Mouse (Mus musculus) right cerebral cortex, postnatal 4 days (tissue): Measurements from ENCODE around the gene Insig1.

Source experiments
- DNase-seq: peaks from one replicate; pipeline ENCODE4 v3.0.0-alpha.2; 2022

Insig1 gene

DNA sequence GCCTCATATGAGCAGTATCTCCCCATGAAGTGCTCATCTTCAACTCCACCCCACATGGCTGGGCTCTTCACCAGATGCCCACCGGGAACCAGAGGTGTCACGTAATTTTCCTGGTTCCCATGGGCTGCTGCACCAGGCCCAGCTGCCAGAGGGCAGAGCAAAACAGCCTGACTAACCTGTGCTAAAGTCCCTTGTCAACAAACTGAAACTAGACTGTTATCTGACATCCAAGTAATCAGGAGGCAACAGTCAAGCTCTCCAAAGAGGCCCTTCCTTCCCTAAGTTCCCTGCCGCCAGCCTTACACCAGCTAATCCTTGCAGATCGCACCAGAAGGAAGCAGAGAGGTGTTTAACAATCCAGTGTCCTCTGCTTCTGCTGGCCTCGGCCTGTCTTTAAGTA lies 4.9 kb upstream of the Insig1 start:
- DNase-seq: no peak

DNA sequence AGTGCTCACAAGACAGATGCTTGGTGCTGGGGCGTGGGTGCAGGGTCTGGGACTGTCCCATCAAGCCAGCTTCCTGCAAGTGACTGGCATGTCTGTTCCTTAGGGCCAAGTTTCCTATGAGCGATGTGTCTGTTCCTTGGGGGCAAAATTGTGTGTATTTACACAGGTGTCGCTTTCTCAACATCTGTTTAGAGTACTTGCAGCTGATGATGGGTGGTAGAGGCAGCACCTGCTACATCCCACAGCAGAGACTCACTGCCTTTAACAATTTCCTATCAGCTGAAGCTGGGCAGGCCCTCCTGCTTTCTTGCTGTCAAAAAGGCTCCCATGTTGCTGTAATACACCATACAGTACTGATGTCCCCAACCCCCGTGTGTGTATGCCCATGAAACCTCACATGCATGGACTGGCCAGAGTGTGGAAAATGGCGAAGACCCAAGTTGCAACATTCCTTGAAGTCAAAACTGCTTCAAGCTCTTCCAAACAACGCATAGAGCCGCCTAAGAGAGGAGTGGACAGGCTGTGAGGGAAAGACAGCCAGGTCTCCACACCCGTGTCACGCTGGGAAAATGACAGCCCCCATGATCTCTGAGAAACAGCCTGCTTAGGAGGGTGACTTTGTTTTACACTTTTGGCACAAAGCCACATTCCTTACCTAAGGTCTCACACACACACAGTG lies 875 bp upstream of the Insig1 start:
- no peak for DNase-seq

DNA sequence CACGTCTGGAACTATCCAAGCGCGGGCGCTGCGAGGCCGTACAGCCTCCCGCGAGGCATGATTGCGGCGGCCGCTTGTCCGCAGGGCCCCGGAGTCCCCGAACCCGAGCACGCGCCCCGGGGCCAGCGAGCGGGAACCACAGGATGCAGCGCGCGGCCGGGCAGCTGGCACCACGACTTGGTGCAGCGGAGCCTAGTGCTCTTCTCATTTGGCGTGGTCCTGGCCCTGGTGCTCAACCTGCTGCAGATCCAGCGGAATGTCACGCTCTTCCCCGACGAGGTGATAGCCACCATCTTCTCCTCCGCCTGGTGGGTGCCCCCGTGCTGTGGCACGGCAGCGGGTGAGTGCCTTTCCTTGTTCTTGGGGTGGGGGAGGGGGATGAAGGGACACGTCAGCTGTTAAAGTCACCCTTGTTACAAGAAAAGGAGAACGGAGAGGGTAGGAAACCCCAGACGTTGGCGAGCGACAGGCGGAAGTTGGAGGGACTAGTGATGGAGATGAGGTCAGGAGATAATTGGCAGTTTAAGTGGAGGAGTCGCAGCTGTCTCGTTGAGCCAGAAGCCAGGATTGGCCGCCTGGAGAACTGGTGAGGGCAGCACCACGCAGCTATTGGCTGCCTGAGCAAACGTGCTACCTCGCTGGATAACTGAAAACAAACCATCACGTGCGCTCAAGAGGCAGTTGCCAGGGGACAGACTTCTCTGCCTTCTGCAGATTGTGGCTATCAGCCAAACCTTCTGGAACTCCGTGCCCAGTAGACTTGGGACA lies 477 bp downstream of the Insig1 start:
- peak; percentile 73 for DNase-seq

DNA sequence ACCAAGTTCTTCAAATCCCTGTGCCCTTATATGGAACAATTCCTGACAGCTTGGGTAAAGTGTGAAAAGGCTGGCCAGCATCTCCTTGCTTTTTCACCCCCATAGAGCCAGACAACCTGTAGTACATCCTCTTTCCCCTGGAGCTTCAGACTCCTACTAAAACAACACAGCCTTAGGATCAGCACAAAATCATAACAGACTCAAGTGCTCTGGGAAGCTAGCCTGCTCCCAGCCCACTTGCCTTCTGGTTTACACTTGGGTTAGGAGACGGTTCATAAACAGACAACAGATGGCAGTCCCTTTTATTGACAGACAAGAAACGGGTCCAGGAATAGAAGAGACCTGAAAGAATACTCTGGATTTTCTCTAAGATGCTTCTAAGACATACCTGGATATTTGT lies 8.3 kb downstream of the Insig1 start:
- no peak for DNase-seq

DNA sequence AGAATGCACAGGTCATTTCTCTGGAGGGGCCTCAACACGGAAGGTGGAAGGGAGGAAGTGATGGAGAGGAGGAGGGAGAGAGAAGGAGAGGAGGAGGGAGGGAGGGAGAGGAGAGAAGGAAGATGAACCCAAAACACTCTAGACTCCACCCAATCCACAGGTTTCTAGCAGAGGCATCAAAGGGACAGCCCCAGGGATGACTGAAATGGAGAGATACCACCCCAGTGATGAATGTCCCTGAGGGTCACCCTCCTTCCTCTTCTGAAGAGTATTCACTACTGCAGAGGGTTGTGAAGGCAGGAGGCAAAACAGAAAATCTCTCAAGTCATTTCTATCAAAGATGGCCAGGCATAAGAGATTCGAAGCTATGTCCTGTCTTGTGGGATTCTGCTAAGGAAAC lies 10.0 kb downstream of the Insig1 start:
- no peak for DNase-seq

DNA sequence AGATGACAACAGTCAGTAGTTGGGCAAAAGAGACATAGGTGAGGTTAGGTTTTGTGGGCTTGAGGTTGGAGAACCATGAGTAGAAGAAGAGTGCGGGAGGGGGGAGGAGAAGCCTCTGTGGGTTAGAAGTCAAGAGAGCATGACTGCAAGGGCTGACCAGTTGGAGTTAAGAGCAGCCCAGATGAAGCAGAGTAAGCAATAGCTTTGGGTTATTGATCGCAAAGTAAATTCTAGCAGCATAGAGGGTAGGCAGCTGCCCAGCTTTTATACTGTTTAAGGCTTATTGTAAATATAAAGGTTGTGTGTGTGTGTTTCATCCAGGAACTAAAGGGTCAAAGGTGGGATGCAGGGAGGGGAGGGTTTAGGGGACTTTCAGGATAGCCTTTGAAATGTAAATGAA lies 10.7 kb downstream of the Insig1 start:
- DNase-seq: no peak

DNA sequence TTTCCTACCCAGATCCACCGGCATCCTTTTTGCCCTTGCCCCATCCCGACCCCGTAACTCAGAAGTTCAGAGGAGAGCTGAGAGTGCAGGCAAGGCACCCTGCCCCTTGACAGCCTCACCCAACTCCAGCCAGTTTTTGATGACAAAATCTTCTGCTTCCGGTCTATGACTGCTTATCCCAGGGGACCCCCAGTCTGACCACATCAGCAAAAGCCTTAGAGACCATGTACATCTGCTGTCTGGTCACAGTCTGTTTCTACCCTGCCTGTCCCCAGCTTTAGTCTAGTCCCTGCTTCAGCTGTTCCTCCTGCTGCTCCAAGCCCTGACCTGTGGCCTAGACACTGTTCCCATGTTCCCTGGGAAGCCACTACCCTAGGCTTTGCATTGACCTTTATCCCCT lies 11.1 kb downstream of the Insig1 start:
- DNase-seq: no peak

DNA sequence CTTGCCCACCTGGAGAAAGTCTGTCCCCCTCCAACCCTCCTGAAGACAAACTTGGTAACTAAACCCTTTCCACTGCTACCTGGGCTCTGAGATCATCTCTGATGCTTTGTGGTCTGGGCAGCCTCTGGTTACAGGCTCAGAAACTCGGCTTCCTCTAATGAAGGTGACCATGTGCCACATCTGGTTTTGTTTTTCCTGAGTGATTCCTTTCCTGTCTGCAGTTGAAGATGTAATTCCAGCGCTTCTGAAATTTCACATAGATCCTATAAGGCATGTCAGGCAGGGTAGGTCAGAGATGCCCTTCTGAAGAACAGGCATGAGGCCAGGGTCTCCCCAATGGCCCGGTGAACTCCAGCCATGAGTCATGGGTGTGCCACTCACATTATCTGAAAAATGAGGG lies 11.6 kb downstream of the Insig1 start:
- no peak for DNase-seq

DNA sequence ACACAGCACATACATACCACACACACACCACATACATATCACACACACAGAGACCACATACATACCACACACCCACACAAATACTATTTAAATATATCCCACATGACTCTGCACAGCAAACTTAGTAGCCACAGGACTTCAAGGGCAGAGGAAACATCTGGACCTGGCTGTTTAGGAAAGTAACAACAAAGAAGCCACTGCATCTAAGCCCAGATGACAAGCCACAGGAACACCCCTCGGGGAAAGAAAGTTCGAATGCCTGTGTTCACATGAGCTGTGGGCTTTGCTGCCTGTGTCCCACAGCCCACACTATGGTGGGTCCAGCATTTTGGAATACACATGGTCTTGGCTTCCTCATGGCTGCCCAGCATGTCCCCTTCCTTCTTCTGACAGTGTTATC lies 13.6 kb downstream of the Insig1 start:
- no peak for DNase-seq

DNA sequence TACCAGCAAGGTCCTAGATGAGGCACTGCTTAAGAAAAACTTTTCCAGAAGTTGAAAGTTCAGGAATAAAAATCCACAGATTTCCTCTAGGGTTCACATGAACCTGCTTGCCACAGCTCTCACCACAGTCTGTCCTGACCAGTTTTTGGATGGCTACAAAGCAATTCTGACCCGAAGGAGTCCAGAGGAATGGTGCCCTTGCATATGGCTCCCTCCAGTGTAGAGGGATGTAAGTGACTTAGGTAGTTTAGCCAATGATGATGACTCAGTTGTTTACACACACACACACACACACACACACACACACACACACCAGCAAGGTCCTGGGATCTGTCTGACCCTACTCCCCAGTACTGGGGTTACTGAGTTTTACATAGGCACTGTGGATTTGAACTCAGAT lies 19.4 kb downstream of the Insig1 start:
- DNase-seq: no peak

DNA sequence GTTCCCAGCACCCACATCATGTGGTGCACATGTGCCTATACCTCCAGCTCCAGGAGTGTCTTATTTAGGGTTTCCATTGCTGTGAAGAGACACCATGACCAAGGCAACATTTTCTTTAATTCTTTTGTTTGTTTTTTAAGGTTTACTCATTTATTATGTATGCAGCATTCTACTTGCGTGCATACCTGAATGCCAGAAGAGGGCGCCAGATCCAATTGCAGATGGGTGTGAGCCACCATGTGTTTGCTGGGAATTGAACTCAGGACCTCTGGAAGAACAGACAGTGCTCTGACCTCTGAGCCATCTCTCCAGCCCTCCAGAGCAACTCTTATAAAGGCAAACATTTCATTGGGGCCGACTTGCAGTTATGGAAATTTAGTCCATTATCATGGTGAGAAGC lies 21.2 kb downstream of the Insig1 start:
- DNase-seq: no peak

DNA sequence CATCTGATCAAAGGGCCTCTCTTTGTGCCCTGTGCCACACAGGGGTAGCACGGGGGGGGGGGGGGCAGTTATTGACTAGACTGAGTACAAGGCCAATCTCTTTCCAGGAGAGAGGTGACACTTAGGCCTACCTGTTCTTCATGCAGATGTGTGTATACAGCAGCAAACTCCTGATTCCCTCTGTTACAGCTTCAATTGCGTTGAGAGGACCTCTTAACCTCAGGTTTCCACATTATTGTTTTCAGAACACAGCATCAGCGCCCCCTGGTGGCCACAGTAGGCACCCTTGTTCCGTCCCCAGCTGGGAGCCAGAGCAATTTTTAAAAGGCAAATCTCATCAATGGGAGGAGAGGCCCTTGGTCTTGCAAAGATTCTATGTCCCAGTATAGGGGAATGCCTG lies 22.7 kb downstream of the Insig1 start:
- peak; percentile 92 for DNase-seq

DNA sequence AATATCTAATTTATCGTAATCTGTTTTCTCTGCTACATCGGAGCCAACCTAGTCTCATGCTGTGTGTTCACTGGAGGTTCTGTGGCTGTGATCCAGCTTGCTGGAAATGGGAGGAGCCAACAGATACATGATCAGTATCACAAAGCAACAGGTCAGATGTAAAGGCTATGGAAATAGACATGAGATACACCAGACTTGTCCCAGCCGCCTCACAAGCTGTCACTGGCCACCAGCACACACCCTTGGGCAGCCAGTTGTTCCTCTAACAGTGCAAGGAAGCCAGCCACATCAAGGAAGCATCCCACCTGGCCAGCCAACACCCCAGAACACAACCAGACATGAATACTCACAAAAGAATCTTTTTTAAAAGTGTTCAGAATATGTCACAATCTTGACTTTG lies 23.2 kb downstream of the Insig1 start:
- no peak for DNase-seq

DNA sequence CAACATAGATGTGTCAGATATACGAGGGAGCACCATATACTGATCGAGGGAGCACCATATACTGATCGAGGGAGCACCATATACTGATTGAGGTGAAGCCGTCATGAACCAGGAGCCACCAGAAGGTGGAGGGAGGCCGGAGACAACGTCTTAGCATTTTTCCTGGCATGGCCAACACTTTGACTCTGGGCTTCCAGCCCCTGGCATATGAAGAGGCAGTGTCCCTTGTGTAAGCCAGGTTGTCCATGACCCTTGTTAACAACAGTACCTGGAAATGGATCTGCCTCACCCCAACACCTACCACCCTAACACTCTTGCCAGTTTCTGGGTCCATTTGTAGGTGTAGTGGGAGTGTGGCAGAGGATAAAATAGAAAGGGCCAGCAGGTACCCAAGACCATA lies 23.7 kb downstream of the Insig1 start:
- no peak for DNase-seq

DNA sequence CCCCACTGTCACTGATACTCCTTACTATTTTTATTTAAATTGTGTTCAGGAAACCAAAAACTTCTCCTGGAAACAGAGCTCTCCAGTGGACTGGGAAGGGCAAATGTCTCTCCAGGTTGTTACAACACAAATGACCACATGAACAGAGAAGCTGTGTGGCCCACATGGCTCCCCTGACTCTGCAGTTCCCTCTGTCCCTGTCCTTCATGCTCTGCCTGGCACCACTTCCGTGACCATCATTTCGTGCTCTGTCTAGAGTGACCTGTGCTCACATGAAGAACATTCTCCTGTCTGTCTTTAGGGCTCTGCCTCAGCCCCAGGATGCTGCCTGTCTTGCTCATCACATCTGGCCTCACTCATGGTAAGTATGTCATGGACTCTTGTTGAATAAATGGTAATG lies 24.5 kb downstream of the Insig1 start:
- no peak for DNase-seq

DNA sequence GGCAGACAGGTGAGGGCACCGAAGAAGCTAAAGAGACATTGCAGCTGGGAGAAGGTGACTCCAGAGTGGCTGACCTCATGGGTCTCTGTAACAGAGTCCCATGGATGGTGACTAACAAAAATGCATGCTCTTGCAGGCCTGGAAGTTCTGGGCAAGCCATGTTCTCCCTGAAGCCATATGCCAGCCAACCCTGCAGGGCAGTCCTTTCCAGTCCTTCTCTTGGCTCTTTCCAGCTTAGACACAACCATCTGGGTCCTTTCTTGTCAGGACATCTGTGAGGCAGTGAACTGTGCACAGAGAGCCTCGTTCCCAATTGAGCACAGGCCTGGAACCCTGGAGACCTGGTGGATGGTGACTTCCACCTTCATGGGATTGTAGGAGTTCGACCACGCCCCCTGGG lies 35.8 kb downstream of the Insig1 start:
- no peak for DNase-seq

DNA sequence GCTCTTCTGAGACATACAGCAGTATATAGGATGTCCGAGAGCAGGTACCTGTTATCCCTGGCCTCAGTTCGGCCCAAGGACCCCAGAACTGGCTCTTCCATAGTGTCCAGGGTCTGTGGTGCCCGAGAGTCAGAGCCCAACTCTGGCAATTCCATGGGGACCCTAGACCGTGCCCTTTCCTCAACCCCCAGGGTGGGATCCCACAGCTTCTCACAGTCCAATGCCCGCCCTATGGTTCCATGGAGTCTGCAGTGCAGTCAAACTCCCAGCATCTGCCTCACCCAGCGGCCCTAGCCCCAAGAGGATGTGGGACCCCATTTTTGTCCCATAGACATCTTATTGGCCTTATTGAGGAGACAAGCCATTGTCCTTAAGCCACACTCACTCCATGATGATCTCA lies 36.8 kb downstream of the Insig1 start:
- no peak for DNase-seq

DNA sequence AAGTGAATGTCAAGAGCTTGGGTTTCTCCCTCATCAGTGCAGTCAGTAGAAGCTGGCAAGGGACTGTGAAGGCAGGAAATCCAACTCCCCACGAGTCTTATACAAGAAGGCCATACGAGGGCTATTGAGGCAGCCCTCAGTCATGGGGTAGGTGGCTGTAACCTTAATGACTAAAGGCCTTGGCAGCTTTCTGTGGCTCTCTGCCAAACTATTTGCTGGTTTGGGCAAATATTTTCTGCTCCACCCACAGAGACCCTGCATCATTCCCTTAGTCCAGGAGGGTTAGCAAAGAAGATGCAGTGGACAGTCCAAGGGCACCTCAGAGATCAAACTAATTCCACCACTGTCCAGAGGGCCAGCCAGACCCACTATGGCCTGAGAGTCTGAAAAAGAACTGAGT lies 39.7 kb downstream of the Insig1 start:
- no peak for DNase-seq

DNA sequence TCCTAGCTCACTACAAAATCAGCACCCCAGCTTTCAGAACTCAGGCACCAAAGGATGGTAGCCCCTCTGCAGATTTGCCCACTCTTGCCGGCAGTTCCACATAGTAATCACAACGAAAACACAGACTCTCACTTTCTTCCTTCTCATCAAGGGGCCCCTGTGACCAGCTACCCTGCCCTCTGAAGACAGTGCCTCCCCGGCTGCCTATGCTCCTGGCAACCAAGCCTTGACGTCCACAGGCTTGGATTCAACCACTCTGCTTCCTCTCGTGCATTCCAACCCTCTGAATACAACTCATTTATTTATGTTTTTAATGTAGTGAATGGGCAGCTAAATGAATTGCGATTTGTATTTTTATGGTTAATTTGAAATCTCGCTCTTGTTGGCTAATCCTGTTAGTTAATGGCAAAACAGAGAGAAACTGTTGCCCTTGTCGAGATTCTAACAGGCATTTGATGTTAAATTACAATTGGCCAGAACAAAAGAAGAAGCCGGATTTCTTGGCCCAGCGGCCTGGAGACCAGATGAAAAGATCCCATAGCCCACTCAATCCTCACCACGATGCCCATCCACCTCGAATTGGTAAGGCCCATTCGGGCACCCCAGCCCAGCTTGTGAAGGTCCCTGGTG lies 46.2 kb downstream of the Insig1 start:
- no peak for DNase-seq

DNA sequence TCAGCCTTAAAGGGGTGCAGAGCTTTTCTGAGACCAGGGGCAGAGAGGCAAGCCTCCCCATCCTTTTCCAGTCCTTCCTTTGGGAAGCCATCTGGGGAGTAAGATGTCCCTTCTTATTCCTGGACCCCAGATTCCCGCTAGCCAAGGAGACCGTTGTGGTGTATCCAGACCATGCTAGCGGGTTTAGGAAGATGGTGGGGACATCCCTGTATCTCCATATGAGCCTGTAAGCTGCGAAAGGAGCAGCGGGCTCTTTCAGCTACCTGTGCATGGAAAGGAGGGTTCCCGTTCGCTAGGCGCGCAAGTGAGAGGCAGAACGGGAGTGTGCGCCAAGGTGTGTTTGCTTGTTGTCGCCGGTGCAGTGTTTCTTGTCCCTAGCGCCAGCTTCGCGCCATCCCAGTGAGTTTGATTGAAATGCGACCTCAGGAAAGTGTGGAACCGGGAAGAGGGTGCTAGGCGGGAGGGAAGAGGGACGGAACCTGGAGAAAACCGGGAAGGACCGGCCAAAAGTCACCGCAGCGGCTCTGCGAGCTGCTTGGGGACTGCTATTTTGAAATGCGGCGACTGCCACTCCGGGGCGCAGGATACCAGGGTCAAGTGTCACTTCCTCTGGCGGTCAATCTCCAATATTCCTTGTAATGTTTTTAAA lies 46.8 kb downstream of the Insig1 start:
- no peak for DNase-seq

DNA sequence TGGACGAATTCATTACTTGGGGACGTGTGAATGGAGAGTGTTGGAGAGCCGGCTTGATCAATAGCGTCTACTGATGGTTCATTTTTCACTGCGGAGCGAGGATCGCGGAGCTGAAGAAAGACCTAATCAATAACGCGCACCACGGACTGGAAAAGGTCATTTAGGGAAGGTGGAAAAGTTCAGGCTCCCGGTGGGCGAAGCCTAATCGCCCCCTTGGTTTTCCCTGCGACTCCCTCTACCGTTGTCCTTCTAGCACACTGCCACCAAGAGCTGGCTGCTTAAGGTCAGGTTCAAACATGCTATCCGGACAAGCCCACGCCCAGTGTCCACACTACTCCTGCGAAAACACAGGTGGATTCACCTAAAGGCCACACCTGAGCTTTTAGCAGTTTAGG lies 47.4 kb downstream of the Insig1 start:
- DNase-seq: no peak

DNA sequence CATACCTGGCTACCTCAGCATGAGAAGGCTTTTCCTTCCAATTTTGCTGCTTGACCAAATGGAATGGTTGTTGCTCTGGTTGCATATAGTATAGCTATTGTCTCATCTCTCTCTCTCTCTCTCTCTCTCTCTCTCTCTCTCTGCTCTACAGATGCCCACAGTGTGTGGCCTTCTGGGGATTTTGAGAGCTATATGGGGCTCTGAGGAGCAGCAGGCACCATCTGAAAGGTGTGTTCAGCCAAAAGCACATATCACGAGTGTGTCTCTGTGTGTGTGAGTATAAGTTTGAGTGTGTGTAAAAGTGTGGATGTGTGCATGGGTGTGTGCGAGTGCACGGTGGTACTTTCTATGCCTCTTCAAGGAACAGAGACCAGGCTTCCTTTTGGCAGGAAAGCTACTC lies 48.4 kb downstream of the Insig1 start:
- DNase-seq: no peak

DNA sequence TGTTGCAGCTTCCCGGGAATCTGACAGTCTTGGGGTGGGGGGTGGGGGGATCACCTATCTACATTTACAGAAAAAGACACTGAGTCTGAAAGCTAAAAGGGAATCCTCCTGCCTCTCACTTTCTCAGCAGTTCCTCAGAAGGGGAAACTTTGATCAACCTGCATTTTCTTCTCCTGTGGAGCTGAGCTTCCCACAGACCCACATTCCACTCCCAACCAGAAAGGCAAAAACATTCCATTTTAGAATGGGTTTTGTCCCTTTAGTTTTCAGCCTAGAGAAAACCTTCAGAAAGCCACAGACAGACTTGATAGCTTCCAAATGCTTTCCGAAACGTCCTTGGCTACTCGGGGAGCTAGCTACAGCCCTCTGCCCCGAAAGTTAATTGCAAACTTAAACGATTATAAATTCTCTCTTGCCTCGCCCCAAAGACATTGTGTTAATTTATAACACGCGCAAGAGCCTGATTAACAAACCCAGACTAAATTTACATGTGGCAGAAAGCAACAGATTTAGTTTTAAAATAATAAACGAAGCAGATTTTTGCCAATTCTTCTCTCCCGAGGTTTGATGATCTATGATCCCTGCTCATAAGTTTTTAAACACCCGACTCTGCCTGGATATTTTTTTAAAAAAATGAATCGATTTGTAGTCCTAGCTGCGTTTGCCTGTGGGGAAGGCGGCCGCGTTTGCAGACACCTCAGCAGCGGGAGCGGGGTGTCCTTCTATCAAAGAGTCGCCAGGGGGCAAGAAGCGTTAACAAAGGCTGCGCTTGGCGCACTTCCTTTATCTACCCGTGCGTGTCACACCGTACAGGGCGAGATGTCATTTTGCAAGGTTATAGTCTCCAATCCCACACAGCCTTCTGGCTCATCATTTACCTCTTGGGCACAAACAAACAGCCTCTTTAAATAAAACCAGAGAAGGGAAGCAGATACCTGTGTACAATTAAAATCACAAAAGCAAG lies 51.6 kb downstream of the Insig1 start:
- DNase-seq: peak; percentile 64
